Mouse (Mus musculus) left cerebral cortex, postnatal 36 days (tissue): ENCODE results near the gene Vegfa. TPM values are rescaled to one million over a fixed set of nuclear protein-coding genes. Genes with fewer than 3 reads are reported as not detected.
"Not testable (repeated sequence)": the region's sequence is repeated elsewhere in the genome, so short reads cannot be mapped to it uniquely, and the experiment has no call there.

ENCODE experiments used
- DNase-seq, 2 experiments: peaks; one replicate each; pipeline ENCODE4 v3.0.0; 2021 to 2022; ENCODE audit warnings: low spot score in 2 of 2, mixed read lengths in 1 of 2
- intact Hi-C: fragments of 180-260 bp; cut with DNase I; formaldehyde crosslinking; loops from one replicate; pipeline ENCODE4 v1.15.1; 2025
- total RNA-seq, 2 experiments: library from RNA; stranded (reverse); gene quantifications; 2 replicates each; pipeline ENCODE4 v1.2.3; 2021

Vegfa gene
- total RNA-seq, 2 experiments from 2014 or later = 70.0 to 117 TPM

DNA sequence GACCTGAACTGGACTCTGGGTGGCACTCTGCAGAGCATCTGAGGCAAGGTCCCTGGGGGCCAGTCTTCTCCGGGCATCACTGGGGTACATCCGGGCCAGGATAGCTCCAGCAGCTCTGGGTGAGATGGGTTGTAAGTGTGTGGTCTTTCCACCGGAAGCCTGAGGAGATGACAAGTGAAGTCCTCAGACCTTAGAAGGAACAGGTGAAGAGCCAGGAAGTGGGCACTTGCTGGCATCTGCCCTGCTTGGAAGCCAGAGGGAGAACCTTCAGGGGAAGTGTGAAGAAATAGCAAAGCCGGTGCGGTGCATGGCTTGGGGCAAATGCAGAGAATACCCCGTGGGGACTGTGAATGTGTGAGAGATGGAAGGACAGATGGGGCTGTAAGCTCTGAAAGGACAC is 21.7 kb downstream of the Vegfa start:
- no peak for DNase-seq
- intact Hi-C loops = no loop called here

- intact Hi-C loops = no loop called here
- DNase-seq = no peak
Observed at GRCm38 (mm10) chr17:46009182-46009581, 23.0 kb downstream of the Vegfa start.

GRCm38 (mm10) chr17:46005458-46005857 is 26.7 kb downstream of the Vegfa start:
- intact Hi-C loops = no loop called here
- DNase-seq = no peak

DNA sequence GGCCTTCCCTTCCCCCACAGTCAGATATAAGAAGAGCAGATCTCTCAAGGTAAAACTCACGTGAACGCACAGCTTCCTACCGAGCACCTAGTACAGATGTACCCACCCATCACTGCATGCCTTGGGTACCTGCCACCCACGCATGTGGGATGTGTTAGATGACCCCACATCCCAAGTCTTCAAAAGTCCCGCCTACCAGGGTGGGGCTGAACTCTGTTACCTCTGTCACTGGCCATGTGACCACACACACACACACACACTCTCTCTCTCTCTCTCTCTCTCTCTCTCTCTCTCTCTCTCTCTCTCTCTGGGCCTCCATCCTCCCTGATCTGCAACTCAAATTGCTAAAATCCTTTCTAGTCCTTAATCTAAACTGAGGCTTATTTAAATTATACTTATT is 27.7 kb downstream of the Vegfa start:
- intact Hi-C loops = no loop called here
- no peak for DNase-seq

DNA sequence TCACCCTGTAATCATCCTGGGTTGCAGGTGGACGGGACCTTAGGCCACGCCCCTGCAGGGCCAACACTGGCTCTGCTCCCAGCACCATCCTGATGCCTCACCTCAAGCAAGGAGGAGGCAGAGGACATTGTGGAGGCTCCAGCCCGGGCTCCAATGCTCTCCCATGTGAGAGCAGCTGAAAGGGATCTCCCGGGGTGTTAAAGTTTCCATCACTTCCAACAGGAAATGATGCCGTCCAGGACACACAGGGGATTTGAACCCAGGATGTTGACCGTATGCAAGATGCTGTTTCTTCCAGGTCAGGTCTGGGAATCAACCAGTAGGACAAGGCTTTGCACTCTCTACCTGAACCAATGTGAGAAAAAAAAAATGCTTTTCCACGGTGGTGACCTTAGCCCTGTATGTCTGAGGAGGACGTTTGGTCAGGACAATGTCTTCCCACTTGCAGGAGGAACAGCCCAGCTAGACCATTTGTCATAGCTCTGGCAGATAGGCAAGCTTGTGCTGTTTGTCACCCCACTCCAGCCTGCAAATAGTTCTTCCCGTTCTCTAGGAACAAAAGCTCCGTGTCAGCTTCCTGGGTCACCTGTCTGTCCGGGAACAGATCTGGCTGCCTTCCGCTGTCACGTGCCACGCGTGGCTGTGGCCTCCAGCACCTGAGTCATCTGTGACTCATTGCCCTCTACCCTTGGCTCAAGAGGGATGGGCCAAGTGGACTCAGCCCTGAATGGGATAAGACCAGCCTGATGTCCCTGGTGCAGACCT is 28.3 kb downstream of the Vegfa start:
- intact Hi-C loops = no loop called here
- DNase-seq = no peak

GRCm38 (mm10) chr17:45999366-45999940 is 32.7 kb downstream of the Vegfa start:
- intact Hi-C loops = no loop called here

DNA sequence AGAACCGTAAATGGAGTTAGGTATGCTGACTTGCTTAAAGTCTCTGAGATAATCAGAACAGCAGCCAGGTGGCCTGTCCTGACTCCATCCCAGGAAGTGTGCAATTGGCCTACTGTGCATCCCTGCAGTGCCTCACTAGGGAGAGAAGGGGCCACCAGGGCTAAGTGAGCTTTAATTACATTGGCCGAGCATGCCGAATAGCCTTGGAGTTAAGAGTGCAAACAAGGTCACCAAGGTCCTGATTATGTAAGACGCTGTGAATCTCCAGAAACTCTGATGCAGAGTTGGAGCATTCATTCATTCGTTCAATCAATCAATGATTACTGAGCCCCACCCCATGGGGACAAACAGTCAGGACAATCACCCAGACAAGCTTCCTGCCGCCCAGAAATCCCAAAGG is 33.8 kb downstream of the Vegfa start:
- no peak for DNase-seq
- intact Hi-C loops = no loop called here

More at GRCm38 (mm10) chr17:45999366-45999940, 32.7 kb downstream of the Vegfa start:
- no peak for DNase-seq

GRCm38 (mm10) chr17:45996921-45997444 is 35.2 kb downstream of the Vegfa start:
- intact Hi-C loops = no loop called here
- DNase-seq = no peak

- no peak for DNase-seq
- intact Hi-C loops = no loop called here
Observed at GRCm38 (mm10) chr17:45994281-45994817, 37.8 kb downstream of the Vegfa start.

GRCm38 (mm10) chr17:45986915-45987314 is 45.3 kb downstream of the Vegfa start:
- DNase-seq = no peak
- intact Hi-C loops = no loop called here

DNA sequence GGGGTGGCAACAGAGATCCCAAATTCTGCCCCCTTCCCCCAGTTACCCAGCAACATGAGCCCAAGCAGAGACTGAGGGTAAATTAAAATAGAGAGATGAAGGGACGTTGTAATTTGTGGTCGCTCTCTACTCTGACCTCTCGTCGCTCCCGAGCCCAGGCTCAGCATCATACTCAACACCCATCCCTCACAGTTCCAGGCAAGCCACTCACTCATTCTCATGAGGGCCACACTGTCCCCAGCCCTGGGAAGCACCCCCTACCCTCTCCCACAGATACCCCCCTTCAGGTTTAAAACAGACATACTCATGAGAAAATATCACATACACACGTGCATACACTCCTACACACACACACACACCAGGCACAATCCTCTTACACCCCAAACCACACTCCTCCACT is 45.8 kb downstream of the Vegfa start:
- no peak for DNase-seq
- intact Hi-C loops = no loop called here

DNA sequence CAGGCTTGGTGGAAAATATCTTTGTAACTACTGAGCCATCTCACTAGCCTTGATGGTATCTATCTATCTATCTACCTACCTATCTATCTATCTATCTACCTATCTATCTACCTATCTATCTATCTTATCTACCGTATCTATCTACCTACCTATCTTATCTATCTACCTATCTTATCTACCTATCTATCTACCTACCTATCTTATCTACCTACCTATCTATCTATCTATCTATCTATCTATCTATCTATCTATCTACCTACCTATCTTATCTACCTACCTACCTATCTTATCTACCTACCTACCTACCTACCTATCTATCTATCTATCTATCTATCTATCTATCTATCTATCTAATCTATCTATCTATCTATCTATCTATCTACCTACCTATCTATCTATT is 49.0 kb downstream of the Vegfa start:
- intact Hi-C loops = not testable (repeated sequence)

DNA sequence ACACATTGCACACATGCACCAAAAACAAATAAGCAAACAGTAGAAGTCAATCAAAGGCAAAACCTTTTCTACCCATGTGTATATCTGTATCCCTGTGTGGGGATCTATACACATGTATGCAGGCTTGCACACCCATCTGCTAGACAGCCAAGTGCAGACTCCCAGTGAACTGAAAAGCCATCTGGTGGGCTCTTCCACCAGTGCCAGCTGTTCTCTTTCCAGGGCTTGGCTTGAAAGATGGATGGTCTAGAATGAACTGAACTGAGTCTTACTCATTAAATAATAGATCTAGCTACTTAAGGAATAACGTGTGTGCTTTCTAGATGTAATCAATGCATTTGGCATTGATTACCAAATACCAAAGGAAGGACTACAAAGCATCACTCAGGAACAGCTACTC is 50.3 kb downstream of the Vegfa start:
- intact Hi-C loops = no loop called here
- DNase-seq = no peak

More for the DNA sequence above, 49.0 kb downstream of the Vegfa start:
- not testable (repeated sequence) for DNase-seq

DNA sequence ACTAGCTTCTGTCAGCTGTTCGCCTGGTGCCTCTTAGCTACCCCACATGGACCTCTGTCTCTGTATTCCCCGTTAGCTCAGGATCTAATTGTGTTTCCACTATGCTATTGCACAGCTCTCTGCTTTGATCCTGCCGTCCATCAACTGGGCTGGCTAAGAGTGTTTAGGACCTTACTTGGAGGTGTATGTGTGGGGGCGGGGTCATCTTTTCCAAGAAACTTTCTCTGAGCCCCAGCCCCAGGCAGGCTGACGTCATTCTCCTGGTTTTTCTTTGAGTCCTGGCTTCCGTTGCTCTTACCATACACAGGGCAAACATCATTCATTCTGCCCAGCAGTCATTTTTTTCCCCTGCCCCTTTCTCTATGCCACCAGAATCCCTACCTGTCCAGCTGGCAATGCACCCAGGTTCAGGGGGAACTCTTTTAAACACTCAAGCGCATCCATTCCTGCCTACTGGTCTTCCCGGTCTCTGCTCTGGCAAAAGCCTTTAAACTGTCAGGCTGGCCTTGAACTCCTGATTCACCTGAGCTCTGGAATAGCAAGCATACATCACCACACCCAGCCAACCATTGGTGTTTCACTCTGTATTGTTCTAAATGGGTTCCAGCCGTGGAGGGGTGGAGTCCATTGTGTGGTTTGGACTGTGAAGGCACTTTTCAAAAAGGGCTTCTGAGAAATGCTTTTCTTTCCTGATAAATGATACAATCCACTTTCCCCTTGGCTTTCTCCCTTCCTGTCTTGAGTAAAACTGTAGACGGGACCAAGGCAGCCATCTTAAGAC is 53.0 kb downstream of the Vegfa start:
- DNase-seq = no peak
- intact Hi-C loops = no loop called here

GRCm38 (mm10) chr17:45974461-45974860 is 57.7 kb downstream of the Vegfa start:
- intact Hi-C loops = no loop called here
- no peak for DNase-seq

- intact Hi-C loops = no loop called here
- no peak for DNase-seq
Observed at GRCm38 (mm10) chr17:45973214-45973613, 59.0 kb downstream of the Vegfa start.

DNA sequence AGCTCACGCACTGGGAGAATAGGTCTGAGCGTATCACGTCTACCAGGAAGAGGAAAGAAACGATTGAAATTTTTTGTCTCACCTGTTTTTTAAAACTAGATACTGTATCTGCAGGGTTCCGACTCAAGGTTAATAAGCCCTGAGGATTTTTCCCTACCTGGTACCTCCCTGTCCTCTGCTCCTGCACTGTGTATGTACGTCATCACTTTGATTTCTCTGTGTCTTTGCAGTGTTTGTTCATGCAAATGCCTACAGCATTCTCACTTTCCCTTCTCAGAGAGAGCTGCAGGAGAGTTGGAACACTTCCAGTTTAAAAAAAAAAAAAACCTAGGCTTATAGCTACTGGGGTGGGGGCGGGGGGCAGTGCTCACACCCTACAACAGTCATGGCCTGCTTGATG is 59.8 kb downstream of the Vegfa start:
- intact Hi-C loops = no loop called here
- DNase-seq = no peak

- intact Hi-C loops = no loop called here
Observed at GRCm38 (mm10) chr17:45971800-45972199, 60.4 kb downstream of the Vegfa start.

DNA sequence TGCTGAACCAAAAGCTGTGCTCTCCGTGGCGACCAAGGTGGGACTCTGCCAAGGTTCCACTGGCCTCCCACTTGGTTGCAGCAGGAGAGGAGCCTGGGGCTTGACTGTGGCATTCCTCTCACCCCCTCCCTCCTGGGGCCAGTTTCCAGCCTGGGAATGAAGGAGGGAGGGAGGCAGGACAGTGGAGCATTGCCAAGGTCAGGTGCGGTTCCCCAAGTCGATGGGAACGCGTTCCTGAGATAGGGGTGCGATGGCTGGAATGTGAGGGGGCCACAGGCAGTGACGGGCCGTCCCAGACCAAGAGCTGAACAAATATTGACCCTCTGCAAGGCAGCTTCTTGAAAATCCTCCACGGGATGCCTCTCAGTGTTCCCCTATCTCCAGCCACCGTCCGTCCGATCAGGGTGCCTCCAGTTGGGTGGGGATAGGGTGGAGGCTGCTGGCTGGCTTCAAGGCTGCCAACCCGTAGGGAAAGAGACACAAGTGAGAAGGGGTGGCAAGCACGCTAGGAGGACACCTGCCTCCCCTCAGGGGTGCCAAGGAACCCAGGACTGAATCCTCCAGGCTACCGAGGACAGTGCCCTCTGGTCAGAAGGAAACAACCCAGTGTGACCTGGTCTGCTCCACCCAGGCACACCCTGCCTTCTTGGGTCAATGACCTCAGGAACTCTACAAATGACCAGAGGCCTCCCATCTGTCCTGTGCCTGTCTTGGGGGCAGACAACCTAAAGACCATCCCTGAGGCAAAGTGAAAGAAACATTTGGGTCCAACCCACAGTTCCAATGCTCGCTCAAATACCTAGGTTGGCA is 61.2 kb downstream of the Vegfa start:
- DNase-seq = no peak

More at GRCm38 (mm10) chr17:45971800-45972199, 60.4 kb downstream of the Vegfa start:
- no peak for DNase-seq

More for the DNA sequence above, 61.2 kb downstream of the Vegfa start:
- intact Hi-C loops = no loop called here
